Mouse (Mus musculus): ENCODE results near the gene Klhl31. TPM values are rescaled to one million over a fixed set of nuclear protein-coding genes. Genes with fewer than 3 reads are reported as not detected.

Klhl31 gene
- polyA plus RNA-seq, 1 experiment = 0.06 TPM

DNA sequence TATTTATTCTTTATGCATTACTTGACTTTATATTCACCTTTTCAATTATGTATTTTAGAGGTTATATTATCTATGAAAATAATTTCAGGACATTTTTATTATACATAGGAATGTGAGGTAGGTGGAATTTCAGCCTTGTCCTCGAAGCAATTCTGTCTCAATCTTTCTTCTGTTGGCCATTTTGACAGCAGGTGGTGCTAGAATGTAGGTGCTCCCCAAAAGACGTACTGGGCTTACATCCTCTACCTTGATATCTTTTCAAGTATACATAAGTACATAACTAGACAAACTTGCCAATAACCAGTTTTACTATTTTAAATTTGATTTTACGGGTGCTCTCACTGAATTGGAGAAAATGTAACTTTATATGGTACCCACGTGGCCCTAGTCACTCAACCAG, 48.6 kb downstream of the Klhl31 start:
- Histone ChIP-seq H3K4me3 (ENCODE audit: insufficient read depth, low read length) (no peak overlapping the region), H3K4me1 (ENCODE audit: control insufficient read depth, insufficient read depth, low read length) (no peaks in the 10 kb centered on the region), H3K27ac (ENCODE audit: insufficient read depth, low read length) (no peak overlapping the region)
- no peak for TF ChIP-seq POLR2A (IDR thresholded peaks at IDR 0.05; ENCODE audit: extremely low read depth, insufficient read depth, low read length)
- no peak for TF ChIP-seq CTCF (IDR thresholded peaks at IDR 0.05; ENCODE audit: extremely low read depth, insufficient read depth, low read length)

- Histone ChIP-seq H3K4me3 (ENCODE audit: insufficient read depth, low read length) (no peak overlapping the region), H3K4me1 (ENCODE audit: control insufficient read depth, insufficient read depth, low read length) (no peaks in the 10 kb centered on the region), H3K27ac (ENCODE audit: insufficient read depth, low read length) (no peak overlapping the region)
- no peak for TF ChIP-seq CTCF (IDR thresholded peaks at IDR 0.05; ENCODE audit: extremely low read depth, insufficient read depth, low read length)
- no peak for TF ChIP-seq POLR2A (IDR thresholded peaks at IDR 0.05; ENCODE audit: extremely low read depth, insufficient read depth, low read length)
These were observed 49.7 kb downstream of the Klhl31 start for GRCm38 (mm10) chr9:77685825-77686500.

DNA sequence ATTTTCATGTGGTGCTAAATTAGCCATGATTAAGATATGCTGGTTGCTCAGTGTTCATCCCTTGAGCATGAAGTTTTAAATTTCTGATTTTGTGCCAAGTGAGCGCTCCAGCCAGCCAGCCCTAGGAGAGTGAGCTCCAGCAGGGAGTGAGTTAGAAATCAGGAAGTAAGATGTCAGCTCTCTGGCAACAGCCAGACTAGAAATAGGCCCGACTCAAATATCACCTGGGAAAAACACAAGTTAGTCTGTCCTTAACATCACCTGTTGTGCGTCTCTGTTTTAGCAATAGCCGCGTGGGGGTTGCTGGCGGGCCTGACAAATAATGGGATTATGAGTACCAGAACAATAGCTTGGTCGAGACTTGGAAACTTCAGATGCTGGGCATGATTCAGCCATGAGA, 56.4 kb downstream of the Klhl31 start:
- H3K4me1 ChIP-seq (ENCODE audit: control insufficient read depth, insufficient read depth, low read length) = no peaks in the 10 kb centered on the region
- H3K4me3 ChIP-seq (ENCODE audit: insufficient read depth, low read length) = no peak overlapping the region
- no peak overlapping the region for H3K27ac ChIP-seq (ENCODE audit: insufficient read depth, low read length)
- TF ChIP-seq POLR2A (IDR thresholded peaks at IDR 0.05; ENCODE audit: extremely low read depth, insufficient read depth, low read length) = no peak
- TF ChIP-seq CTCF (IDR thresholded peaks at IDR 0.05; ENCODE audit: extremely low read depth, insufficient read depth, low read length) = no peak

DNA sequence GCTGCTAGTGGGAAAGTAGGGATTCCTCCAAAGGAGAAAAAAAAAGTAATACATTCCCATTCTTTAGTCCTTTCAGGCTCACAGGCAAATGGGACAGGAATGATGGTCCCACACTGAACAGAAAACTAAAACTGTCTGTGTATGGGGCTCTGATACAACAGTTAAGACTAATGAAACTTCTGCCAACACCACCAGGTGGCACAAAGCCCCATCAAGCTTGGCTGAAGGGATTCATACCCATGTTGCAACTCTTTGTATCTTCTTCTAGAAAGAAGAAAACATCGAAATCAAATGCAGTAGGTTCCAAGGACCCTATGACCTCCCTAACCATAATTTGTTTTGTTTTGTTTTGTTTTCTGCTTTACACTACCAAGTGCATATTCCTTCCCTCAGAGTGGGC, 57.1 kb downstream of the Klhl31 start:
- Histone ChIP-seq H3K4me3 (ENCODE audit: insufficient read depth, low read length) (no peak overlapping the region), H3K27ac (ENCODE audit: insufficient read depth, low read length) (no peak overlapping the region), H3K4me1 (ENCODE audit: control insufficient read depth, insufficient read depth, low read length) (no peaks in the 10 kb centered on the region)
- TF ChIP-seq CTCF (IDR thresholded peaks at IDR 0.05; ENCODE audit: extremely low read depth, insufficient read depth, low read length) = no peak
- TF ChIP-seq POLR2A (IDR thresholded peaks at IDR 0.05; ENCODE audit: extremely low read depth, insufficient read depth, low read length) = no peak

GRCm38 (mm10) chr9:77695586-77695985, 59.3 kb downstream of the Klhl31 start:
- TF ChIP-seq POLR2A (IDR thresholded peaks at IDR 0.05; ENCODE audit: extremely low read depth, insufficient read depth, low read length) = no peak
- TF ChIP-seq CTCF (IDR thresholded peaks at IDR 0.05; ENCODE audit: extremely low read depth, insufficient read depth, low read length) = no peak
- Histone ChIP-seq H3K4me1 (ENCODE audit: control insufficient read depth, insufficient read depth, low read length) (no peaks in the 10 kb centered on the region), H3K4me3 (ENCODE audit: insufficient read depth, low read length) (no peak overlapping the region), H3K27ac (ENCODE audit: insufficient read depth, low read length) (no peak overlapping the region)

DNA sequence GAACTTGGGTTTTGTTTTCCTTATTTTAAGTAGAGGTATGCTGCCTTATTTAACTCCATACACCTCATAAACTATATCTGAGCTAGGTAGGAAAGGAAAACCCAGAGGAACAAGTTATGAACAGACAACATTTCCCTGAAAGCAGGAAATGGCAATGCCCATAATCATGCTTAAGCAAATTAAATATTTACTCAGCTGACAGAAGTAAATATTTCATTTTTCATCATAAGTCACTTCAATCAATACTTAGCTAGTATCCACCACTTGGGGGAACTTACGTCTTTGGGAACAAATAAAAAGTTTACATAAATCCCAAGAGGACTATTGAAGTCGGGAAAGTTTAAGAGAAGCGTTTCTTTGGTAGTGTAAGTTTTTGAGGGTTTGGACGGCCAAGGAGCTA, 67.2 kb downstream of the Klhl31 start:
- Histone ChIP-seq H3K4me1 (ENCODE audit: control insufficient read depth, insufficient read depth, low read length) (no peaks in the 10 kb centered on the region), H3K4me3 (ENCODE audit: insufficient read depth, low read length) (no peak overlapping the region), H3K27ac (ENCODE audit: insufficient read depth, low read length) (no peak overlapping the region)
- TF ChIP-seq CTCF (IDR thresholded peaks at IDR 0.05; ENCODE audit: extremely low read depth, insufficient read depth, low read length) (no peak), POLR2A (IDR thresholded peaks at IDR 0.05; ENCODE audit: extremely low read depth, insufficient read depth, low read length) (no peak)

- no peak overlapping the region for H3K4me3 ChIP-seq (ENCODE audit: insufficient read depth, low read length)
- H3K4me1 ChIP-seq (ENCODE audit: control insufficient read depth, insufficient read depth, low read length) = no peaks in the 10 kb centered on the region
- TF ChIP-seq CTCF (IDR thresholded peaks at IDR 0.05; ENCODE audit: extremely low read depth, insufficient read depth, low read length) (no peak), POLR2A (IDR thresholded peaks at IDR 0.05; ENCODE audit: extremely low read depth, insufficient read depth, low read length) (no peak)
- no peak overlapping the region for H3K27ac ChIP-seq (ENCODE audit: insufficient read depth, low read length)
These were observed 67.8 kb downstream of the Klhl31 start for GRCm38 (mm10) chr9:77704108-77704507.

DNA sequence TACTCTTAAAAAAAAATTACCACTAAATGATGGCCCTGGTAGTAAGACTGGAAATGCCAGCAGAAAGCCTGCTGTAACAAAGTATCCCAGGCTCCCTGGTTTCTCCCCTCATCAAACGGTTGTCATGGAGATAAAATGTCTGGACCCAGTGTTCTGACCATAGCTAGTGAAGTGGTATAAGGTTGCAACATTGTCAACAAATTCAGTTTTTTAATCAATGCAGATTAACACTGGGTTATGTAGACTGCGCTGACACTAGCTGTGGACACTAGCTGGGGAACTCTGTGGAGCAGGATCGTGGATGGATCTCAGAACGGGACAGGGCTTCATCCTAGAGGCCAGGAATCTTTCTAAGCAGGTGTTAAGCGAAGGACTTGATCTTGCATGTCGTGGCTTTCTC, 70.2 kb downstream of the Klhl31 start:
- Histone ChIP-seq H3K4me1 (ENCODE audit: control insufficient read depth, insufficient read depth, low read length) (no peaks in the 10 kb centered on the region), H3K4me3 (ENCODE audit: insufficient read depth, low read length) (no peak overlapping the region), H3K27ac (ENCODE audit: insufficient read depth, low read length) (no peak overlapping the region)
- no peak for TF ChIP-seq POLR2A (IDR thresholded peaks at IDR 0.05; ENCODE audit: extremely low read depth, insufficient read depth, low read length)
- TF ChIP-seq CTCF (IDR thresholded peaks at IDR 0.05; ENCODE audit: extremely low read depth, insufficient read depth, low read length) = no peak

GRCm38 (mm10) chr9:77707433-77708139, 71.3 kb downstream of the Klhl31 start:
- Histone ChIP-seq H3K27ac (ENCODE audit: insufficient read depth, low read length) (no peak overlapping the region), H3K4me1 (ENCODE audit: control insufficient read depth, insufficient read depth, low read length) (no peaks in the 10 kb centered on the region), H3K4me3 (ENCODE audit: insufficient read depth, low read length) (no peak overlapping the region)
- TF ChIP-seq POLR2A (IDR thresholded peaks at IDR 0.05; ENCODE audit: extremely low read depth, insufficient read depth, low read length) (no peak), CTCF (IDR thresholded peaks at IDR 0.05; ENCODE audit: extremely low read depth, insufficient read depth, low read length) (no peak)

DNA sequence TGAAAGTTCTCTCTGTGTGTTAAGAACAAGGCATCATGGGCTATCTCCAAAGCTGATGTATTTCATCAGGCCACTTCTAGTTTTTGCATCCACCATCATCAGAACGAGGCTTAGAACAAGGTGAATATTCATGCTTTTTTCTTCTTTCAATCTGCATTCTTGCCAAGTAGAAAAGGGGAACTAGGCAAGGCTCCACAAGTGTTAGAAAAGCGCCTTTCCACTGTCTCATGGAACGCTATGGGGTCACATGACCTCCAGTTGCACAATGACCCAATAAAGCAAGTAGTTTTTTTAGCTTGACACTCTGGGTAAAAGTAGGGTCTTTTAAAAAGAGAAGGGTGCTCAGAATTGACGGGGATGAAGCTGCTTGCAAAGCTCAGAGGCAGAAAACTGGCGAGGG, 72.7 kb downstream of the Klhl31 start:
- H3K27ac ChIP-seq (ENCODE audit: insufficient read depth, low read length) = no peak overlapping the region
- no peaks in the 10 kb centered on the region for H3K4me1 ChIP-seq (ENCODE audit: control insufficient read depth, insufficient read depth, low read length)
- no peak overlapping the region for H3K4me3 ChIP-seq (ENCODE audit: insufficient read depth, low read length)
- no peak for TF ChIP-seq CTCF (IDR thresholded peaks at IDR 0.05; ENCODE audit: extremely low read depth, insufficient read depth, low read length)

Other genes with a start within 250 kb of the Klhl31 start
- 9.3 and 12.8 TPM in 2 replicates for gene Lrrc1, start 91.6 kb upstream of the Klhl31 start, polyA plus RNA-seq (2012; rRNA removed)
- gene Gclc, start 118.0 kb downstream of the Klhl31 start, polyA plus RNA-seq (2012; rRNA removed) = 37.1 and 39.4 TPM in 2 replicates

All from cortical plate, adult 2 months (tissue).